Mouse (Mus musculus) midbrain, embryonic 15.5 days (tissue): ENCODE measurements around the gene Slc15a1. TPM values are rescaled to one million over a fixed set of nuclear protein-coding genes. Genes with fewer than 3 reads are reported as not detected.
A peak's percentile ranks its signal among the peaks of the same experiment; 100 is the strongest.

ENCODE experiments used
- ATAC-seq: fragments of 200-750 bp; cut with Nextera tagmentation; replicated peaks from 2 replicates; pipeline ENCODE4 v1.8.0; 2017; ENCODE audit warnings: moderate TSS enrichment
- H3K27ac ChIP-seq: fragments of 300-500 bp; sonication (generic); 2 replicates; pipeline ENCODE4 v1.5.1; 2015; ENCODE audit warnings: mild to moderate bottlenecking, inconsistent platforms
- H3K27me3 ChIP-seq: fragments of 300-500 bp; sonication (generic); replicated peaks from 2 replicates; pipeline ENCODE4 v1.6.1; 2015; ENCODE audit warnings: inconsistent platforms
- H3K36me3 ChIP-seq: fragments of 300-500 bp; sonication (generic); replicated peaks from 2 replicates; pipeline ENCODE4 v1.6.1; 2015; ENCODE audit warnings: inconsistent platforms
- H3K4me1 ChIP-seq: fragments of 300-500 bp; sonication (generic); 2 replicates; pipeline ENCODE4 v1.6.1; 2015; ENCODE audit warnings: inconsistent platforms
- H3K4me2 ChIP-seq: fragments of 300-500 bp; sonication (generic); 2 replicates; pipeline ENCODE4 v1.6.1; 2015; ENCODE audit warnings: inconsistent platforms, mild to moderate bottlenecking, moderate library complexity
- H3K4me3 ChIP-seq: fragments of 300-500 bp; sonication (generic); 2 replicates; pipeline ENCODE4 v1.5.1; 2015; ENCODE audit warnings: mild to moderate bottlenecking, inconsistent platforms
- H3K9ac ChIP-seq: fragments of 300-500 bp; sonication (generic); 2 replicates; pipeline ENCODE4 v1.6.1; 2015; ENCODE audit warnings: mild to moderate bottlenecking, inconsistent platforms
- H3K9me3 ChIP-seq: fragments of 300-500 bp; sonication (generic); 2 replicates; pipeline ENCODE4 v1.6.1; 2016; ENCODE audit warnings: inconsistent platforms
- WGBS: fragments of 180-500 bp; shearing (Covaris S2); methylation state at CpG from one replicate; pipeline ENCODE4 v1.1.7; 2015; ENCODE audit warnings: mixed read lengths; 5-methylcytosine and 5-hydroxymethylcytosine counted together
- polyA plus RNA-seq: library from polyadenylated mRNA; unstranded; fragments of >200 nt; fragmentation: Nextera tagmentation; extraction: Ambion mirVana; gene quantifications from 2 replicates; pipeline ENCODE4 v1.2.1, GENCODE M21; 2015

The Slc15a1 gene
- polyA plus RNA-seq, 1 experiment from 2014 or later = 0.08 TPM

DNA sequence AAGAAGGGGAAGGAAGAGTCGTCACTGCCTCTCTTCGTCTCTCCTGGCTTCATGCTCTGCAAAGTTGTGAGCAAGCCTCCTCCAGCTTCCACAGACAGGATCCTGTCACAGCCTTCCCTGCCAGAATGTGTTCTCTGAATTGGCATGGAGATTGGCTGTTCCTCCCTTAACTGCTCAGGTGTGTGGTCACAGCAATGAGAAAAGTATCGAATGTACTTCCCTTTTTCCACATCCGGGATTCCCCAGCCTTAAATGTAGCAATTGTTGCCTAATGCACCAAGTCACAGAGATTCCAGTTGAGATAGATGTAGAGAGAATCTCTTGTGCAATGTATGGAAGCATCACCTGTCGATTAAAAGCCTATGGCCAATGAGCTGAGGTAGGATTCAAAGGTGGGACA is 11.8 kb upstream of the Slc15a1 start:
- no peaks in the 10 kb centered on the region for H3K4me1 ChIP-seq
- H3K36me3 ChIP-seq = no peaks in the 10 kb centered on the region
- H3K9ac ChIP-seq = no peak overlapping the region
- H3K4me3 ChIP-seq = no peak overlapping the region
- H3K9me3 ChIP-seq = no peaks in the 10 kb centered on the region
- no peak for ATAC-seq
- no peaks in the 10 kb centered on the region for H3K27me3 ChIP-seq
- H3K4me2 ChIP-seq = no peak overlapping the region
- WGBS = 91% methylated on average over 5 of the region's 5 CpGs
- H3K27ac ChIP-seq = no peak overlapping the region

DNA sequence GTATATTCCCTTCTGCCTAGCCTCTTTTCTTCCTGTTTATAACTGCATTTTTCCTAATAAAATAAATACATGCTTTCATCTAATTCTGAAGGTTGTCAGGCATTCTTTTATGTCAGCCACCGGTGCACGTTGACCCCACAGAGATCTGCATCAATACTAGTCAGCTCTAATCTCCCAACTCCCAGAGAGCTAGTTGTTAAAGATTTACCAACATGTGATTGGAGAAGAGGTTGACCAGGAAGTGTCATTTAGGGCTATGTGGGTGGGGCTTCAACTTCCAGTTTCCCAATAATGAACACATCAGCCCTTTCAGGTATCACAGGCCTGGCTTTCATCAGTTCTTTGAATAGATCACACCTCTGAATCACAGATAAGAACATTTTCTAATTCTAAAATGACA is 3.9 kb upstream of the Slc15a1 start:
- WGBS = 60% methylated on average over 2 of the region's 2 CpGs
- H3K9me3 ChIP-seq = no peaks in the 10 kb centered on the region
- no peak for ATAC-seq

GRCm38 (mm10) chr14:121506336-121506735 is 1.3 kb upstream of the Slc15a1 start:
- Histone ChIP-seq H3K4me3 (no peak overlapping the region), H3K9ac (no peak overlapping the region), H3K27me3 (peaks cover 21% of the 10 kb centered on the region), H3K9me3 (no peaks in the 10 kb centered on the region), H3K4me2 (no peak overlapping the region), H3K27ac (no peak overlapping the region), H3K36me3 (no peaks in the 10 kb centered on the region), H3K4me1 (peaks cover 5% of the 10 kb centered on the region; the same call in 1 of the 2 replicates)
- WGBS = 29% methylated on average over 6 of the region's 6 CpGs
- ATAC-seq = no peak

More for the DNA sequence above, 3.9 kb upstream of the Slc15a1 start:
- Histone ChIP-seq H3K27ac (no peak overlapping the region), H3K4me3 (no peak overlapping the region), H3K9ac (no peak overlapping the region), H3K4me2 (no peak overlapping the region), H3K27me3 (peaks cover 21% of the 10 kb centered on the region), H3K36me3 (no peaks in the 10 kb centered on the region), H3K4me1 (peaks cover 5% of the 10 kb centered on the region; the same call in 1 of the 2 replicates)

GRCm38 (mm10) chr14:121505485-121505860 is 421 bp upstream of the Slc15a1 start:
- H3K27me3 ChIP-seq = peaks cover 21% of the 10 kb centered on the region
- WGBS = 30% methylated on average over 9 of the region's 9 CpGs
- no peak overlapping the region for H3K27ac ChIP-seq
- H3K9ac ChIP-seq = no peak overlapping the region
- H3K4me1 ChIP-seq = peaks cover 5% of the 10 kb centered on the region; the same call in 1 of the 2 replicates
- no peaks in the 10 kb centered on the region for H3K9me3 ChIP-seq
- H3K4me2 ChIP-seq = peak overlapping the region; percentile 30; the same call in 1 of the 2 replicates
- no peak for ATAC-seq
- no peak overlapping the region for H3K4me3 ChIP-seq
- H3K36me3 ChIP-seq = no peaks in the 10 kb centered on the region

DNA sequence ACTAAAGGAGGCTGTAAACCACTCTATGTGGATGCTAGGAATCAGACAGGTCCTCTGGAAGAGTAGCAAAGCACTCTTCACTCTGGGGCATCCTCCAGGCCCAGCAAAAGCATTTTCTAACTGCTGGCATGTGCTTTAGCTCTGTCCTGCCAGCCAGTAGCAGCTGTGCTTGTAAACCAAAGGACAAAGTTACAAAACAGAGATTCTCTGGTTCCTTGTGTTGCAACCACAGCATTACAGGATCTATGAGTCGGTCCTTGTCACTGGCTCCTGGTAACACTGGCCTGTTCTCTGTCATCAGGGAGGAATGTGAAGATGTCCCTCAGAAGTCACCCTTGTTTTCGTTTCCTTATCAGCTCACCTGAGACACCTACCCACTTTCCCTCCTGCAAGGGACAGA is 4.5 kb downstream of the Slc15a1 start:
- no peaks in the 10 kb centered on the region for H3K36me3 ChIP-seq
- ATAC-seq = no peak
- peaks cover 15% of the 10 kb centered on the region for H3K27me3 ChIP-seq
- H3K9me3 ChIP-seq = no peaks in the 10 kb centered on the region
- no peak overlapping the region for H3K9ac ChIP-seq
- H3K4me2 ChIP-seq = no peak overlapping the region
- peaks cover 5% of the 10 kb centered on the region; the same call in 1 of the 2 replicates for H3K4me1 ChIP-seq
- H3K4me3 ChIP-seq = no peak overlapping the region
- 74% methylated on average over 2 of the region's 2 CpGs for WGBS
- H3K27ac ChIP-seq = no peak overlapping the region

DNA sequence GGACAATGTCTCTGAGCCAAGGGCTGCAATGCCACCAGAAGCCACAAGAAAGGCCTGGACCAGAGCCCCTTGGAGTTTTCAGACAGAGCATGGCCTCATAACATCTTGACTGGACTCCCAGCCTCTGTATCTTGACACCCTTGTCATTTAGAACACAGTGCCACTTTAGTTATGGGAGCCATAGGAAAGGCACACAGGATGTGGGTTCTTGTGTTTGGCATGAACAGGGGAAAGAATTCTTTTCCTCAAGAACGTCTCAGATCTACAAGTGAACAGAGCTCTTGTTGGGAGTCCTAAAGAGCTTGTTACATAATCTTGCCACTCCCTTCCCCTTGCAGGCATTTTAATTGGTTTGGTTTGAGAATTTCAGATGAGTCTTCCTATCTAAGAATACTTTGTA is 5.3 kb downstream of the Slc15a1 start:
- H3K27me3 ChIP-seq = peaks cover 7% of the 10 kb centered on the region
- no peak for ATAC-seq
- peaks cover under 1% of the 10 kb centered on the region; the same call in 1 of the 2 replicates for H3K4me1 ChIP-seq
- 53% methylated on average over 1 of the region's 1 CpGs for WGBS
- no peak overlapping the region for H3K27ac ChIP-seq
- no peaks in the 10 kb centered on the region for H3K9me3 ChIP-seq
- H3K36me3 ChIP-seq = no peaks in the 10 kb centered on the region
- H3K4me2 ChIP-seq = no peak overlapping the region
- no peak overlapping the region for H3K4me3 ChIP-seq
- H3K9ac ChIP-seq = no peak overlapping the region

GRCm38 (mm10) chr14:121497800-121498199 is 7.3 kb downstream of the Slc15a1 start:
- 81% methylated on average over 1 of the region's 1 CpGs for WGBS
- Histone ChIP-seq H3K36me3 (no peaks in the 10 kb centered on the region), H3K4me3 (no peak overlapping the region), H3K4me2 (no peak overlapping the region), H3K27me3 (no peaks in the 10 kb centered on the region), H3K9ac (no peak overlapping the region), H3K9me3 (no peaks in the 10 kb centered on the region), H3K4me1 (no peaks in the 10 kb centered on the region; the same call in 1 of the 2 replicates), H3K27ac (no peak overlapping the region)
- ATAC-seq = no peak

DNA sequence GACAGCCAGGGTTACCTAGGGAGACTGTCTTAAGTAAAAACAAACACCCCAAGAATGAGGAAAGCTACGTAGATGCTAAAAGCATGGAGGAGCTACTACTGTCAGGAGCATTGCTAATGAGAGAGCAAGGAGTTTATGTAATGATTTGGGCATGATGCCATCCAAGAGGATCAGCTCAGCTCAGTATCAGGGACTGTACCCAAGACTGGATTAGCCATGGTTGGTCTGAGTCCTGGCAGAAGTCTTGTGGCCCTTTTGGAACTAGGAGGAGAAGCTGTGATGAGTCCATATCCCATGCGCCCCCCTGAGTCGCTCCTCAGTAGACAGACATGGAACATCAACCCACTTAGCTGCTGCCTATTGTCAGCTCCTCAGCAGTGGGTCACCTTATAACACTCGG is 9.3 kb downstream of the Slc15a1 start:
- no peaks in the 10 kb centered on the region for H3K36me3 ChIP-seq
- H3K4me3 ChIP-seq = no peak overlapping the region
- no peak overlapping the region for H3K9ac ChIP-seq
- H3K4me2 ChIP-seq = no peak overlapping the region
- peaks cover 7% of the 10 kb centered on the region for H3K4me1 ChIP-seq
- no peak for ATAC-seq
- no peaks in the 10 kb centered on the region for H3K9me3 ChIP-seq
- 81% methylated on average over 4 of the region's 4 CpGs for WGBS
- no peak overlapping the region for H3K27ac ChIP-seq
- H3K27me3 ChIP-seq = no peaks in the 10 kb centered on the region

GRCm38 (mm10) chr14:121495120-121495519 is 9.9 kb downstream of the Slc15a1 start:
- Histone ChIP-seq H3K4me1 (peaks cover 7% of the 10 kb centered on the region), H3K9me3 (no peaks in the 10 kb centered on the region), H3K4me2 (no peak overlapping the region), H3K27ac (no peak overlapping the region), H3K27me3 (no peaks in the 10 kb centered on the region), H3K9ac (no peak overlapping the region), H3K4me3 (no peak overlapping the region), H3K36me3 (no peaks in the 10 kb centered on the region)
- ATAC-seq = no peak
- 85% methylated on average over 2 of the region's 2 CpGs for WGBS

- Histone ChIP-seq H3K4me2 (no peak overlapping the region), H3K4me3 (no peak overlapping the region)
These were observed 10.8 kb downstream of the Slc15a1 start for GRCm38 (mm10) chr14:121494238-121494637.

GRCm38 (mm10) chr14:121493712-121494111 is 11.3 kb downstream of the Slc15a1 start:
- no peak overlapping the region for H3K9ac ChIP-seq
- H3K9me3 ChIP-seq = no peaks in the 10 kb centered on the region
- H3K4me1 ChIP-seq = peaks cover 7% of the 10 kb centered on the region
- no peak for ATAC-seq
- H3K36me3 ChIP-seq = no peaks in the 10 kb centered on the region
- no peak overlapping the region for H3K4me3 ChIP-seq
- H3K4me2 ChIP-seq = no peak overlapping the region
- H3K27me3 ChIP-seq = no peaks in the 10 kb centered on the region
- H3K27ac ChIP-seq = no peak overlapping the region
- 83% methylated on average over 3 of the region's 3 CpGs for WGBS

More at GRCm38 (mm10) chr14:121494238-121494637, 10.8 kb downstream of the Slc15a1 start:
- WGBS = 60% methylated on average over 2 of the region's 2 CpGs
- Histone ChIP-seq H3K27ac (no peak overlapping the region), H3K27me3 (no peaks in the 10 kb centered on the region), H3K36me3 (no peaks in the 10 kb centered on the region), H3K9ac (no peak overlapping the region), H3K4me1 (peaks cover 7% of the 10 kb centered on the region), H3K9me3 (no peaks in the 10 kb centered on the region)
- no peak for ATAC-seq

- no peak for ATAC-seq
- Histone ChIP-seq H3K27me3 (no peaks in the 10 kb centered on the region), H3K4me2 (0 out of 2 replicates have a peak overlapping the region, but pooled peaks have one; percentile 10), H3K4me1 (peaks cover 7% of the 10 kb centered on the region), H3K4me3 (no peak overlapping the region), H3K36me3 (no peaks in the 10 kb centered on the region), H3K9ac (no peak overlapping the region), H3K9me3 (no peaks in the 10 kb centered on the region), H3K27ac (no peak overlapping the region)
- WGBS = 51% methylated on average over 8 of the region's 8 CpGs
These were observed 12.7 kb downstream of the Slc15a1 start for GRCm38 (mm10) chr14:121492328-121492727.

DNA sequence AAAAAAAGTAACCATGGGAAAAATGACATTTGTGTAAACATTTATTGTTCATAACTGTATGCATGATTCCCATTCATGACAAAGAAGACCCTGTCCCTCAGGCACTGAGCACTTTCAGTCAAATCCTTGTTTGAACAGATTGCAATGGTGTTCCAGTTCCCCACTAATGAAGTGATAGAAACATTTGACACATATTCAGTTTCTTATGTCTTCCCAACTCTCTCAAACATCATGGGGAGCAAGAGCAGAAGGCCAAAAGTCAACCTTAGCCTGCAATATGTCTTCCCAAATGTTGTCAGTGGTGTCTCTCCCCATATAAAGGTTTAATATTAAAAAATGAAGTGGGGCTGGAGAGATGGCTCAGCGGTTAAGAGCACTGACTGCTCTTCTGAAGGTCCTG is 19.3 kb downstream of the Slc15a1 start:
- Histone ChIP-seq H3K4me3 (no peak overlapping the region), H3K9ac (no peak overlapping the region), H3K4me1 (no peaks in the 10 kb centered on the region), H3K27me3 (no peaks in the 10 kb centered on the region), H3K4me2 (no peak overlapping the region), H3K27ac (no peak overlapping the region), H3K36me3 (no peaks in the 10 kb centered on the region), H3K9me3 (no peaks in the 10 kb centered on the region)
- 89% methylated on average over 1 of the region's 1 CpGs for WGBS
- no peak for ATAC-seq
